19 mouse cellular contexts compared by ENCODE assay signal in the genomic region with DNA sequence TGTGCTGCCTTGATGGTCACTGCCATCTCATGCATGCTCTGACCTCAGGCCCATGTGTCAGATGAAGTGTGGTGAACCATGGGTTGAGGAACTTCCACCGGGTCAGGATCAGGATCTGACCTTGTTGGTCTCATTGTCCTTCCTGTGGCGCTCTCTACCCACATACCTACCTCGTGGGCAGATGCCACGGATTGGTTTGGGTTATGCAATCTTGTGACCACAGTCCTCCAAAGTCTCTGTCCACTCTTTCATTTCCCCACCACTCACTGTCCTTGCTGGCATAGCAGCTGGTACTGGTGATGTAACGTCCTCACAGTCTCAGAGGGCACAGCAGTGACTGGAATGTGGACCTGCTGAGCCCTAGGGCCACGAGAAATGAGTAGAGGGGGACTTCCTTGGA.
DNase-seq lines count a peak whose midpoint lies in the region; ATAC-seq lines count a peak whose summit lies in the region.
"Had no signal": no experiment of that assay in that cellular context is flagged by ENCODE, and none has a peak within 500 bp of the region (broad histone marks: within the 10 kb centered on the region; RNA-seq: fewer than 3 reads in every experiment).

No protein-coding gene starts in this region.

- peak; percentile 55 for DNase-seq in kidney, adult 9 months
- DNase-seq in kidney, postnatal 4 days: no peak
- peak; percentile 17 for DNase-seq in midbrain, embryonic 11.5 days (ENCODE audit: low spot score, missing footprints)
- DNase-seq in midbrain, embryonic 14.5 days: no peak
- DNase-seq in yolk sac, embryonic 10.5 days (ENCODE audit: low spot score): no peak
- DNase-seq in embryo, embryonic 10.5 days (ENCODE audit: low spot score): no peak
- DNase-seq: cerebellum, adult 8-10 months; embryo, embryonic 11 days; gastrocnemius, postnatal 10 days; heart, adult 2 months; right cerebral cortex, postnatal 14 days; thymus, postnatal 14 days had no signal

- no peaks in the 10 kb centered on the region for H3K36me3 ChIP-seq in midbrain, embryonic 11.5 days (ENCODE audit: control insufficient read depth, insufficient read depth, low read length)
- no peaks in the 10 kb centered on the region for H3K36me3 ChIP-seq in midbrain, embryonic 14.5 days (ENCODE audit: control insufficient read depth, insufficient read depth, low read length)
- no peaks in the 10 kb centered on the region for H3K36me3 ChIP-seq in heart, embryonic 12.5 days
- H3K36me3 ChIP-seq: embryonic facial prominence, embryonic 15.5 days; forebrain, embryonic 12.5 days; limb, embryonic 10.5 days had no signal

- WGBS in midbrain, embryonic 11.5 days: 93% methylated on average over 6 of the region's 6 CpGs
- 89% methylated on average over 6 of the region's 6 CpGs for WGBS in midbrain, embryonic 14.5 days
- WGBS in heart, embryonic 12.5 days: 82% methylated on average over 6 of the region's 6 CpGs

- peaks cover 5% of the 10 kb centered on the region; the same call in 1 of the 2 replicates for H3K4me1 ChIP-seq in midbrain, embryonic 11.5 days (ENCODE audit: control insufficient read depth, insufficient read depth, low read length)
- H3K4me1 ChIP-seq in midbrain, embryonic 14.5 days (ENCODE audit: control insufficient read depth, insufficient read depth, low read length): 0 out of 2 replicates have a peak, but pooled peaks cover 3% of the 10 kb centered on the region
- peaks cover 3% of the 10 kb centered on the region for H3K4me1 ChIP-seq in heart, embryonic 12.5 days (replicated peaks)
- H3K4me1 ChIP-seq: limb, embryonic 10.5 days had no signal

- no peak overlapping the region for H3K9ac ChIP-seq in midbrain, embryonic 11.5 days (ENCODE audit: low read length)
- H3K9ac ChIP-seq in midbrain, embryonic 14.5 days (replicated peaks; ENCODE audit: low read length): no peak overlapping the region
- no peak overlapping the region for H3K9ac ChIP-seq in heart, embryonic 12.5 days
- H3K9ac ChIP-seq: embryonic facial prominence, embryonic 15.5 days; forebrain, embryonic 12.5 days; liver, embryonic 14.5 days had no signal

- no peak overlapping the region for H3K4me3 ChIP-seq in midbrain, embryonic 11.5 days (ENCODE audit: low read depth, low read length)
- H3K4me3 ChIP-seq in midbrain, embryonic 14.5 days (replicated peaks; ENCODE audit: low read depth, low read length): no peak overlapping the region
- H3K4me3 ChIP-seq in heart, embryonic 12.5 days: no peak overlapping the region
- H3K4me3 ChIP-seq: embryonic facial prominence, embryonic 15.5 days; forebrain, embryonic 12.5 days; heart, adult 2 months; limb, embryonic 10.5 days had no signal

- no peak overlapping the region for H3K27ac ChIP-seq in midbrain, embryonic 11.5 days (ENCODE audit: low read depth, low read length)
- H3K27ac ChIP-seq in midbrain, embryonic 14.5 days (replicated peaks; ENCODE audit: low read depth, low read length): no peak overlapping the region
- no peak overlapping the region for H3K27ac ChIP-seq in heart, embryonic 12.5 days (ENCODE audit: poor library complexity, severe bottlenecking)
- H3K27ac ChIP-seq: embryonic facial prominence, embryonic 15.5 days; forebrain, embryonic 12.5 days; heart, adult 2 months; limb, embryonic 10.5 days; liver, embryonic 14.5 days; stomach, postnatal 0 days had no signal

- no peak for ATAC-seq in midbrain, embryonic 11.5 days (ENCODE audit: low FRiP score)
- ATAC-seq in midbrain, embryonic 14.5 days (ENCODE audit: low FRiP score, low TSS enrichment): no peak
- ATAC-seq in common myeloid progenitor, adult 5-6 weeks (replicated peaks; ENCODE audit: low read depth, poor library complexity, severe bottlenecking): peak; percentile 89
- ATAC-seq in heart, embryonic 12.5 days (ENCODE audit: insufficient number of reproducible peaks, low FRiP score): no peak

- H3K4me2 ChIP-seq in midbrain, embryonic 11.5 days: no peak overlapping the region
- H3K4me2 ChIP-seq in midbrain, embryonic 14.5 days (ENCODE audit: low read length): no peak overlapping the region
- no peak overlapping the region for H3K4me2 ChIP-seq in heart, embryonic 12.5 days
- H3K4me2 ChIP-seq: embryonic facial prominence, embryonic 15.5 days; forebrain, embryonic 12.5 days had no signal

- no peaks in the 10 kb centered on the region for H3K27me3 ChIP-seq in midbrain, embryonic 11.5 days (ENCODE audit: control insufficient read depth, insufficient read depth, low read length)
- no peaks in the 10 kb centered on the region for H3K27me3 ChIP-seq in midbrain, embryonic 14.5 days (ENCODE audit: control insufficient read depth, insufficient read depth, low read length)
- H3K27me3 ChIP-seq in heart, embryonic 12.5 days (replicated peaks): no peaks in the 10 kb centered on the region
- H3K27me3 ChIP-seq: embryonic facial prominence, embryonic 15.5 days; forebrain, embryonic 12.5 days had no signal

- no peaks in the 10 kb centered on the region for H3K9me3 ChIP-seq in midbrain, embryonic 11.5 days (ENCODE audit: control insufficient read depth, low read length)
- no peaks in the 10 kb centered on the region for H3K9me3 ChIP-seq in midbrain, embryonic 14.5 days (ENCODE audit: control insufficient read depth, low read length)
- no peaks in the 10 kb centered on the region for H3K9me3 ChIP-seq in heart, embryonic 12.5 days (replicated peaks)
- H3K9me3 ChIP-seq: embryonic facial prominence, embryonic 15.5 days; forebrain, embryonic 12.5 days; limb, embryonic 10.5 days had no signal

Comparison
In these comparisons a context has a peak if more than half of its experiments do, and no peak if none do; other contexts are left out.
1. DNase-seq: peak in kidney, adult 9 months (single experiment) and midbrain, embryonic 11.5 days (single experiment); none in kidney, postnatal 4 days (0 of 2), midbrain, embryonic 14.5 days (single experiment), yolk sac, embryonic 10.5 days (single experiment) and embryo, embryonic 10.5 days (single experiment).